Mouse (Mus musculus): Measurements from ENCODE around the gene Nt5e. TPM values are rescaled to one million over a fixed set of nuclear protein-coding genes. Genes with fewer than 3 reads are reported as not detected.

Gene Nt5e
- polyA plus RNA-seq, 1 experiment from 2014 or later: 10.4 TPM

DNA sequence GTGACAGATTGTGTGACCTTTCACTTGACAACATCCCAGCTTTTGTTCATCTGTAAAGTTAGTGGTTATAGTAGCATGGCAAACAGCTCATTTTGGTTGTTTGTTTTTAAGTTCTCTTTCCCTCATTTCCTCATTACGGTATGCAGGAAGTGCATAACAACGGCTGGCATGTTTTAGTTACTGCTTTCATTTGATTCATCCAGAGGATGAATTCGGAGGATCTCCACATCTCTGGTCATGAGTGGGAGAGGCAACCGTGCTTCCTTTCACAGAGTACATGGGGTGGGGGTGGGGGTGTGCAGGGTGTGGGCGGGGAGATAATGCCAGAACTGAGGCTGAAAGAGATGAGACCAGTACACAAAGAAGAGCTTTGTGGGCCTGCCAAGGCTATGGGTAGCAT, 19.9 kb downstream of the Nt5e start:
- no peak overlapping the region for H3K9ac ChIP-seq
- no peak overlapping the region for H3K4me2 ChIP-seq
- no peak for ATAC-seq (ENCODE audit: insufficient read depth)
- no peaks in the 10 kb centered on the region for H3K27me3 ChIP-seq
- H3K9me3 ChIP-seq (replicated peaks): no peaks in the 10 kb centered on the region
- H3K4me3 ChIP-seq (replicated peaks): no peak overlapping the region
- H3K4me1 ChIP-seq (replicated peaks): no peaks in the 10 kb centered on the region
- WGBS (ENCODE audit: insufficient replicate concordance): 28% methylated on average over 5 of the region's 5 CpGs
- H3K36me3 ChIP-seq (replicated peaks): no peaks in the 10 kb centered on the region
- H3K27ac ChIP-seq (replicated peaks): no peak overlapping the region

DNA sequence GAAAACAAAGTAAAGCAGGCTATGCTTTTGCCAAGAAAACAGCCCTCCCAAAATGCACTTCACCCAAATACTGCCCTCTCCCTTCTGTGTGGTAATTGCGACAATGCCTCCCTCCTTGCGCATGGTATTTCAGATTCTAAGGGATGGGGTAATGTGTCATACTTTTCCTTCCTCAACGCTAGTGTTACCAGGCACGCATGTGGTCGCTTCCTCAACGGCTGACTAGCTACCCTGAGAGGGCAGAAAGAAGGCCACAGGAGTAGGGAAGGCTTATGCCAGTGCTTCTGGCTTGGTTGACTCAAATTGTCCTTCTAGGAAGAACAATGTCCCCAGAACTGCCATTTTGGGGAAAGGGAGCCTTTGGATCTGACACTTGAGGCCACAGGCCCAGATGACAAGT, 21.6 kb downstream of the Nt5e start:
- WGBS (ENCODE audit: insufficient replicate concordance): 49% methylated on average over 6 of the region's 6 CpGs

DNA sequence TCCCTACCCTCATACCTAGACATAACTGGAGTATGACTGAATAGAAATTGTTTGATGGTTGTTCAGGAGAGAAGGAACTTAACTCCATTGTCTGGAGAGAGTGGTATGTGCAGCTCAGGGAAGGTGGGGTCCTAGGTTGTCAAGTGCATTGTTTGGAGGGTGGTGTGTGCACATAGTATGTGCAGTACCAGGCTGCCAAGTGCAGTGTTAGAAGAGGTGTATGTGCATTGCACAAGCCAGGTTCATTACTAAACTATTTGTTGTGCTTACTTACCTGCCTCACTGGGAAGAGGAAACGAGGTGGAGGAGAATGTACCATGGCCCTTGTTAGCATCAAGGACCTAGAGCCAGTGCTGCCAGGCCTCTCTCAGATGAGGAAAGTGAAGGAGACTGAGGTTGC, 23.3 kb downstream of the Nt5e start:
- Histone ChIP-seq H3K4me2 (no peak overlapping the region), H3K4me1 (replicated peaks) (no peaks in the 10 kb centered on the region), H3K27me3 (no peaks in the 10 kb centered on the region), H3K36me3 (replicated peaks) (no peaks in the 10 kb centered on the region), H3K9ac (no peak overlapping the region), H3K9me3 (replicated peaks) (no peaks in the 10 kb centered on the region), H3K4me3 (replicated peaks) (no peak overlapping the region), H3K27ac (replicated peaks) (no peak overlapping the region)
- WGBS (ENCODE audit: insufficient replicate concordance): 41% methylated on average over 1 of the region's 1 CpGs
- ATAC-seq (ENCODE audit: insufficient read depth): no peak

More for the DNA sequence above, 21.6 kb downstream of the Nt5e start:
- H3K36me3 ChIP-seq (replicated peaks): no peaks in the 10 kb centered on the region
- no peak overlapping the region for H3K27ac ChIP-seq (replicated peaks)
- no peaks in the 10 kb centered on the region for H3K27me3 ChIP-seq
- no peaks in the 10 kb centered on the region for H3K9me3 ChIP-seq (replicated peaks)
- no peaks in the 10 kb centered on the region for H3K4me1 ChIP-seq (replicated peaks)
- H3K4me2 ChIP-seq: no peak overlapping the region
- no peak for ATAC-seq (ENCODE audit: insufficient read depth)
- no peak overlapping the region for H3K4me3 ChIP-seq (replicated peaks)
- H3K9ac ChIP-seq: no peak overlapping the region

DNA sequence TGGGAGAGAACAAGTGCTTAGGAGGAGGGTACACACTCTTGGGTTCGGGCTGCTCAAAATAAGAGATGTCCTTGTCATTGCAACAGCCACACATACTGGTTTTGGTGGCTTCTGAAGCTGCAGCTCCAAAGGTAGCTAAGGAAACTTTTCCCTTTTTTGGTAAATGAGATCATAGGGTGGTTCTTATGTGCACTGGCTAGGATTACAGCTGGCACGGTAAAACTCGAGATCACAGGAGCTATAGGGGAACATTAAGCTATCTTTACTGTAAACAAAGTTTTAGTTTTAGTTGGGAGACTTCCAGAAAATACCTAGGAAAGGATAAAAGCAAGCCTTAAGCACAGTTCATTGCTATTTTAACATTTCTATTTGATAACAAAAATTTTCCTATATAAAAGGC, 24.2 kb downstream of the Nt5e start:
- no peaks in the 10 kb centered on the region for H3K36me3 ChIP-seq (replicated peaks)
- 57% methylated on average over 3 of the region's 3 CpGs for WGBS (ENCODE audit: insufficient replicate concordance)
- no peaks in the 10 kb centered on the region for H3K27me3 ChIP-seq
- H3K4me2 ChIP-seq: no peak overlapping the region
- H3K9me3 ChIP-seq (replicated peaks): no peaks in the 10 kb centered on the region
- H3K27ac ChIP-seq (replicated peaks): no peak overlapping the region
- no peak overlapping the region for H3K4me3 ChIP-seq (replicated peaks)
- no peak for ATAC-seq (ENCODE audit: insufficient read depth)
- no peaks in the 10 kb centered on the region for H3K4me1 ChIP-seq (replicated peaks)
- H3K9ac ChIP-seq: no peak overlapping the region

DNA sequence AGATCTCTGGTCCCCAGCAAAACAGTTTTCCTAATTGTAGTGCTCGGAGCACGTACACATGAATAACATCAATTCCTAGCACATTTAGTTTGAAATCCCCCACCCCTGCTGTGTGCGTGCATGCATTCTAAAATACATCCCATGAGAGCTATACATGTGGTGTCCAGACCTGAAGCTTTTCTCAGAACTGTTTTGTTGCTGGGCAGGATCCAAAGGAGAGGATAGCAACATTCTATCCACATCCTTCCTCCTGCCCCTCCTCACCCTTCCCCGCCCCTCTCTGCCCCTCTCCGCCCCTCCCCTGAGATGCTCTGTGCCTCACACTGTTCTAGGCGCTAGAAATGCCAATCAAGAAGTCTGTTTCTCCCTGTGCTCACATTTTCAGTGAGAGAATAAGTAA, 25.7 kb downstream of the Nt5e start:
- Histone ChIP-seq H3K27me3 (no peaks in the 10 kb centered on the region), H3K4me1 (replicated peaks) (no peaks in the 10 kb centered on the region), H3K4me2 (no peak overlapping the region), H3K27ac (replicated peaks) (no peak overlapping the region), H3K9me3 (replicated peaks) (no peaks in the 10 kb centered on the region), H3K4me3 (replicated peaks) (no peak overlapping the region), H3K9ac (no peak overlapping the region), H3K36me3 (replicated peaks) (no peaks in the 10 kb centered on the region)
- WGBS (ENCODE audit: insufficient replicate concordance): 56% methylated on average over 6 of the region's 6 CpGs
- no peak for ATAC-seq (ENCODE audit: insufficient read depth)

DNA sequence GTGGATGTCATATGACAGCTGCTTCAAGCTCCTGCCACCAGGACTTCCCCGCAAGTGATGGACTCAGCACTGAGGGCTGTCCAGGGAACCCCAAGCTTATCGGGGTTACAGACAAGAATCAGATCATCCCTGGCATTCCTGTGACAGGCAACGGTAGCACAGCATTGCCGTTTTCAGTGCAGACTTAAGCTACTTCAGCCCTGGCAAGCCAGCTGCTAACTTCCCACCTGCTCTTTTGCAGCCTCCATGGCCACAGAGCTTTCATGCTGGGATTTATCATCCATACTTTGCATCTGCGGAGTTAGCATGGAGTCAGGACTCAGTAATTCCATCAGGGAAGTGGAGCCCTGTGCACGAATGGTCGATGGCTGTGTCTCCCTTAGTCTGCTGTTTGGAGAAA, 26.5 kb downstream of the Nt5e start:
- H3K4me3 ChIP-seq (replicated peaks): no peak overlapping the region
- H3K27me3 ChIP-seq: no peaks in the 10 kb centered on the region
- H3K4me2 ChIP-seq: no peak overlapping the region
- no peaks in the 10 kb centered on the region for H3K36me3 ChIP-seq (replicated peaks)
- H3K9me3 ChIP-seq (replicated peaks): no peaks in the 10 kb centered on the region
- no peak overlapping the region for H3K9ac ChIP-seq
- no peaks in the 10 kb centered on the region for H3K4me1 ChIP-seq (replicated peaks)
- 68% methylated on average over 7 of the region's 7 CpGs for WGBS (ENCODE audit: insufficient replicate concordance)
- H3K27ac ChIP-seq (replicated peaks): no peak overlapping the region
- ATAC-seq (ENCODE audit: insufficient read depth): no peak

DNA sequence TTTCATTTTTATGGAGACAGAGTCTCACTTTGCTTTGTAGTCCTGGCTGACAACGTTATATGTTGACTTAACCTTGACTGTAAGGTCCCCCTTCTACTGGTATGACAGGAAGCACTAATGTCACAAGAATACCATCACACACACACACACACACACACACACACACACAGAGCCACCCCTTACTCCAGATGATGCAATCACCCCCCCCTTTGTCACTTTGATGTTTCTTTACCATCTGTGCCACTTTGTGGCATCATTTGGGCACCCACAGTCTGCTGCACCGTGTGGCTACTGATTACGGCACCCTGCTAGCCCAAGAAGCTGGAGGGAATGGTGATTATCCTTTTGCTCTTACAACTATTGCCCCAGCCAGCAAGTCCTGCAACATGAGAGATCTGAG, 30.2 kb downstream of the Nt5e start:
- no peaks in the 10 kb centered on the region for H3K27me3 ChIP-seq
- H3K4me3 ChIP-seq (replicated peaks): no peak overlapping the region
- no peaks in the 10 kb centered on the region for H3K9me3 ChIP-seq (replicated peaks)
- peaks cover 4% of the 10 kb centered on the region for H3K4me1 ChIP-seq (replicated peaks)
- no peak overlapping the region for H3K27ac ChIP-seq (replicated peaks)
- H3K4me2 ChIP-seq: no peak overlapping the region
- no peaks in the 10 kb centered on the region for H3K36me3 ChIP-seq (replicated peaks)
- no peak overlapping the region for H3K9ac ChIP-seq
- 33% methylated on average over 3 of the region's 3 CpGs for WGBS (ENCODE audit: insufficient replicate concordance)
- no peak for ATAC-seq (ENCODE audit: insufficient read depth)

DNA sequence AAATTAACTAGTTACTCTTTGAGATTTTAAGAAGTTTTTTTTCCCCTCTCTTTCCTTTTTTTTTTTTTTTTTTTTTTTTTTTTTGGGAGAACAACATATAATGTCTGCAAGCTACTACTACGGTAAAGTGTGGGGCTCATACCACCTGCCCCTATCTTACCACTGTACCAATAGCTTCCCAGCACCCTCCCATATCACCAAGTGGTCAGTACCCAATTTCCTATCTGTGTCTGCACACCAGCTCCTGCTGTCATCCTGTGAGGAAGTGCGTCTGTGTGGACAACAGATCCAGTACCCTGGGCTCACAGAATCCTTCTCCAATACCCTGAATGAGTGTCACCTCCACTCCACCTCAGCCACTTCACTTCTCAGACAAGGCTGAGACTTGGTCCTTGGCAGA, 32.1 kb downstream of the Nt5e start:
- ATAC-seq (ENCODE audit: insufficient read depth): no peak
- WGBS (ENCODE audit: insufficient replicate concordance): 10% methylated on average over 2 of the region's 2 CpGs

DNA sequence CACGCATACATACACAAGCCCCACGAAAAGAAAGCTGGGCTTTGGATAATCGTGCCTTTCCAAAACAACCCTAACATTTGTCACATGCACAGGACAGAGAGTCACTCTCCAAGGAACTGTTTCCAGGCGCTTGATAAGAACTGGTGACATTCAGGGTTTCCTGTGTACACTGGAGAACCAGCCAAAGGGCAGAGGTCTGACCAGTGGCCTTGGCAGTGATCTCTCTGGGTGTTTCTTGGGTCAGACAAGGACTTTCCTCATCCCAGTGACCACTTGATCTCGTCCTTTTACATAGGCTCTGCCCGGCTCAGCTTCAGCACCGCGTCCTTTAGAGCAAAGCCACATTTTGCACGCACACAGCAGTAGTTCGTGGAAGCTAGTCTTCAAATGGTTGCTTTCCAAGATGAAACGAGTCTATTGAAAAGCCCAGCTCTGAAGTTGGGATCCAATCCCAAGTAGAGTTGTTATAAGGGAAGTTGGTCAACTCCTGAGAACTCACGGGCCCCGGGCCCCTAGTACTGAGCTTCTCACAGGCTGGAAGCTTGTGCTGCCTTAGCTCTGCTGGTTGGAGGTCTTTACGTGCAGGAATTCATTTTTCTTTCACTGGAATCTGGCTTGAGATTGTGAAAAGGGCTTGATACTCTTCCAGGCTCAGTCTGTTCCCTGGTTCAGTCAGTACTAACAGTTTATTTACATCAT, 34.4 kb downstream of the Nt5e start:
- H3K27ac ChIP-seq (replicated peaks): no peak overlapping the region
- no peaks in the 10 kb centered on the region for H3K9me3 ChIP-seq (replicated peaks)
- no peak overlapping the region for H3K9ac ChIP-seq
- no peaks in the 10 kb centered on the region for H3K36me3 ChIP-seq (replicated peaks)
- no peak overlapping the region for H3K4me3 ChIP-seq (replicated peaks)
- H3K4me1 ChIP-seq (replicated peaks): peaks cover 4% of the 10 kb centered on the region
- 39% methylated on average over 14 of the region's 14 CpGs for WGBS (ENCODE audit: insufficient replicate concordance)
- no peaks in the 10 kb centered on the region for H3K27me3 ChIP-seq
- peak; percentile 37; the same call in 1 of the 2 replicates for ATAC-seq (ENCODE audit: insufficient read depth)
- no peak overlapping the region for H3K4me2 ChIP-seq

More for the DNA sequence above, 32.1 kb downstream of the Nt5e start:
- Histone ChIP-seq H3K9me3 (replicated peaks) (no peaks in the 10 kb centered on the region), H3K4me1 (replicated peaks) (peaks cover 4% of the 10 kb centered on the region), H3K36me3 (replicated peaks) (no peaks in the 10 kb centered on the region), H3K4me3 (replicated peaks) (no peak overlapping the region), H3K4me2 (no peak overlapping the region), H3K9ac (no peak overlapping the region), H3K27me3 (no peaks in the 10 kb centered on the region), H3K27ac (replicated peaks) (no peak overlapping the region)

DNA sequence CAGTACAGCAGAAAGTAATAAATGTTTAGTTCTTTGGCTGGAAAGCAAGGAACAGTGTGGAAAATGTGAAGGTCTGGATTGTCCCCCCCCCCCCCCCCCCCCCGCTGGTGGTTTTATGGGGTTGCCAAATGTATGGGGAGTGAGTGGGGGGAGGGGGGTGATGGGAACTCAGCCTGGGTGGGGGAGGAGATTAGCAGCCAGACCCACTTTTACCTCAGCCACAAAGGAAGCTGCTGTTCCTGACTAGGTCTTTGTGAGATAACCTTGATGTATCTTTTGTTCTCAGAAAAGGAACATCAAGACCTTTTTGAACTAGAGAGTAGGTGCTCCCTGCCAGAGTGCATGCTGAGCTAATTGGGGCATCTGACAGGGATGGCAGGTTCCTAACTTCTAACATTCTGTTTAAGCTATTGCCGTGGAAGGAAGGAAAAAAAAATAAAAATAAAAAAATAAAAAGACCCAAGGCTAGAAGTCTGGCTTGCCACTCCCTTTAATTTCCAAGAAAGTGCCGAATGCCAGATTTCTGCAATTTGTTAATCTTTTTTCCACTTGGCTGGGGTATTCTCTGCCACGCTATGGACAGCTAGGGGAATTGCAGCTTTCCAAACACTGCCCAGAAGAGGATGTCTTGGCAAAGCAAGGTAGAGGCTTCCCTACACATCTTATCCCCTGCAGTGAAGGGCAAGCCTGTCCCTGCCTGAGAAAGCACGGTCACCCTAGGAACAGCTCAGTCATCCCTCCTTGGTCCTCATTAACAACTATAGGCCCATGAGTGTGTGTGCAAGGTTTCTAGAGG, 35.3 kb downstream of the Nt5e start:
- Histone ChIP-seq H3K27me3 (no peaks in the 10 kb centered on the region), H3K27ac (replicated peaks) (no peak overlapping the region), H3K9ac (no peak overlapping the region), H3K4me3 (replicated peaks) (no peak overlapping the region), H3K36me3 (replicated peaks) (no peaks in the 10 kb centered on the region), H3K4me1 (replicated peaks) (peaks cover 4% of the 10 kb centered on the region), H3K4me2 (no peak overlapping the region), H3K9me3 (replicated peaks) (no peaks in the 10 kb centered on the region)
- ATAC-seq (ENCODE audit: insufficient read depth): no peak
- WGBS (ENCODE audit: insufficient replicate concordance): 22% methylated on average over 5 of the region's 5 CpGs

DNA sequence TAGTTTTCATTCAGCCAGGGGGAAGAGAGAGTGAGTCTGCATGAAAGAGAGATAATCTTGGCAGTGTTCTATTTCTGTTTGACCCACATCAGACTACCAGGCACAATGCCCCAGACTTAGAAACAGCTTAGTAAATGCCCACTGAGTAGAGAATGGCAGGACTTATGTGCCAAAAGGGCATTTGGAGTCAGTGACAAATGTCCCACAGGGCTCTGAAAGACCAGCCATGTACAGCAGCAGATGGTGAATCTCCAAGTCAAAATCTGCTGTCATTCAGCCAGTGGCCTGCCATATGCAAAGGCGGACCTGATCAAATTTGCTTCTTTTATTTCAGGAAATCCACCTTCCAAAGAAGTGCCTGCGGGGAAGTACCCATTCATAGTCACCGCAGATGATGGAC, 36.1 kb downstream of the Nt5e start:
- Histone ChIP-seq H3K4me3 (replicated peaks) (no peak overlapping the region), H3K9me3 (replicated peaks) (no peaks in the 10 kb centered on the region), H3K4me1 (replicated peaks) (peaks cover 4% of the 10 kb centered on the region), H3K36me3 (replicated peaks) (no peaks in the 10 kb centered on the region), H3K4me2 (no peak overlapping the region), H3K27ac (replicated peaks) (no peak overlapping the region), H3K27me3 (no peaks in the 10 kb centered on the region), H3K9ac (no peak overlapping the region)
- 77% methylated on average over 3 of the region's 3 CpGs for WGBS (ENCODE audit: insufficient replicate concordance)
- no peak for ATAC-seq (ENCODE audit: insufficient read depth)
